Mouse (Mus musculus): ENCODE data around the gene Zfp810. TPM values are rescaled to one million over a fixed set of nuclear protein-coding genes. Genes with fewer than 3 reads are reported as not detected.

Zfp810 gene
- 6.7 and 7.2 TPM in 2 replicates for polyA plus RNA-seq (2012; ENCODE audit: low replicate concordance)

DNA sequence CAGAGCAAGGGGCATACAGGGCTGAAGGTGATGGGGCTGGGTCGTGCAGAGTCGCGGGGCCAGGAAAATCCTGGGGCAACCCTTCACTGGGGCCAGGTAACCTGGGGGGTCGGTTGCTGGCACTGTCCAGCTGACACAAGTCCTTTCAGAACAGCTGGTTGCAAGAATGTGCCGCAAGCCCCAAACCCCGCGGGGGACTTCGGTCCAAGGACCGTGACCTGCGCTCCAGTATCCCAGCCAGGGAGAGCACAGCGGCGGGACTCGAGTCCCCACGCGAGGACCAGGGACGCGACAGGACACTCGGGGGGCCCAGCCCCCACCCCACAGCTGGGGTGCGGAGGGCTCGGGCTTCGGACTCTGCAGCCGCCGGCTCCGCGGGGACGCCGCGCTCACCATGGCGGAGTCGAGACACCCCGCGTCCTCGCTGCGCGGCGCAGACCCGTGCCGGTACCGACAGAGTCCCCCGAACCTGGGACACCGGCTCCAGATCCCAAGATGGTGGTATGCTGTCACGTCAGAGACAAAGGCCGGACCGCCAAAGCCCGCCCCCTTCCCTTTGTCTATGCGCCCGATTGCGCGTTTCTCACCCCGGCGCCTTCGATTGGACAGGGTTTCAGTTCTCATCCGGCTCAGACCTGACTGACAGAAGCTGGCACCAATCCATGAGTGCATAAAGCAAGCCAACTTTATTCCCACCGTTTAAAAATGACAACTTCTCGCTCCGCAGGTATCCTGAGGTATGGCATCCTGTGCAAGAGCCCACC is at the start of gene Zfp810:
Gene Zfp810 (minus strand): TSS at position 493 of the 764 bp plus-strand sequence.

GRCm38 (mm10) chr9:22259184-22260091 is 48.0 kb downstream of the Zfp810 start, which contains the start of gene Zfp599:
Zfp599 (minus strand) TSS chr9:22259895.

Other genes starting within 250 kb of the Zfp810 start
- not detected in 2 replicates for gene Gm49318, start 236.4 kb downstream of the Zfp810 start, polyA plus RNA-seq (2012; ENCODE audit: low replicate concordance)
- gene Zfp653, start 236.3 kb downstream of the Zfp810 start, polyA plus RNA-seq (2012; ENCODE audit: low replicate concordance) = 22.4 and 38.4 TPM in 2 replicates
- 13.3 and 22.4 TPM in 2 replicates for gene Ecsit, start 222.2 kb downstream of the Zfp810 start, polyA plus RNA-seq (2012; ENCODE audit: low replicate concordance)
- gene Cnn1, start 208.4 kb downstream of the Zfp810 start, polyA plus RNA-seq (2012; ENCODE audit: low replicate concordance) = not detected in 2 replicates
- 13.2 and 67.9 TPM in 2 replicates for gene Elof1, start 190.5 kb downstream of the Zfp810 start, polyA plus RNA-seq (2012; ENCODE audit: low replicate concordance)
- 89.9 and 193 TPM in 2 replicates for gene Acp5, start 171.9 kb downstream of the Zfp810 start, polyA plus RNA-seq (2012; ENCODE audit: low replicate concordance)
- gene Pigyl, start 150.8 kb downstream of the Zfp810 start, polyA plus RNA-seq (2012; ENCODE audit: low replicate concordance) = 34.8 and 51.2 TPM in 2 replicates
- gene Zfp872, start 119.6 kb downstream of the Zfp810 start, polyA plus RNA-seq (2012; ENCODE audit: low replicate concordance) = not detected in 2 replicates
- 8.2 and 8.9 TPM in 2 replicates for gene Zfp809, start 81.9 kb downstream of the Zfp810 start, polyA plus RNA-seq (2012; ENCODE audit: low replicate concordance)
- gene Zfp599, start 47.8 kb downstream of the Zfp810 start, polyA plus RNA-seq (2012; ENCODE audit: low replicate concordance) = 0.11 and 0.25 TPM in 2 replicates
- 0.71 and 2.5 TPM in 2 replicates for gene Anln, start 81.5 kb upstream of the Zfp810 start, polyA plus RNA-seq (2012; ENCODE audit: low replicate concordance)
- gene 9530077C05Rik, start 103.9 kb upstream of the Zfp810 start, polyA plus RNA-seq (2012; ENCODE audit: low replicate concordance) = 0.13 and 0.25 TPM in 2 replicates
- not detected in 2 replicates for gene Gm17545, start 146.6 kb upstream of the Zfp810 start, polyA plus RNA-seq (2012; ENCODE audit: low replicate concordance)
- gene Rp9, start 162.1 kb upstream of the Zfp810 start, polyA plus RNA-seq (2012; ENCODE audit: low replicate concordance) = 72.4 and 79.7 TPM in 2 replicates
- 1.7 and 5.3 TPM in 2 replicates for gene Bbs9, start 168.1 kb upstream of the Zfp810 start, polyA plus RNA-seq (2012; ENCODE audit: low replicate concordance)

Measured in hematopoietic multipotent progenitor cell, adult 10-12 weeks (in vitro differentiated cells).